Mouse (Mus musculus) brain, embryonic 18.5 days (tissue): Measurements from ENCODE around the gene Auts2.
"Not testable (repeated sequence)": the region's sequence is repeated elsewhere in the genome, so short reads cannot be mapped to it uniquely, and the experiment has no call there.

Experiments
- DNase-seq: peaks from one replicate; pipeline ENCODE4 v3.0.0-alpha.2; 2012; ENCODE audit warnings: low read depth, low spot score

Auts2 gene

GRCm38 (mm10) chr5:132543118-132544071 is at the start of gene Auts2:
Gene Auts2, minus strand, starts transcription at chr5:132543344.
- DNase-seq = peak; percentile 92

GRCm38 (mm10) chr5:132591721-132592695 is 48.9 kb upstream of the Auts2 start:
- DNase-seq = no peak

- no peak for DNase-seq
Observed at GRCm38 (mm10) chr5:132579774-132580173, 36.6 kb upstream of the Auts2 start.

GRCm38 (mm10) chr5:132560771-132561170 is 17.6 kb upstream of the Auts2 start:
- not testable (repeated sequence) for DNase-seq

- no peak for DNase-seq
Observed at GRCm38 (mm10) chr5:132545761-132546160, 2.6 kb upstream of the Auts2 start.

GRCm38 (mm10) chr5:132544176-132544995 is 1.2 kb upstream of the Auts2 start:
- DNase-seq = no peak

- DNase-seq = no peak
Observed at GRCm38 (mm10) chr5:132542381-132543020, 643 bp downstream of the Auts2 start.

- DNase-seq = no peak
Observed at GRCm38 (mm10) chr5:132541951-132542350, 1.2 kb downstream of the Auts2 start.

- DNase-seq = no peak
Observed at GRCm38 (mm10) chr5:132541371-132541931, 1.7 kb downstream of the Auts2 start.

GRCm38 (mm10) chr5:132540841-132541311 is 2.3 kb downstream of the Auts2 start:
- DNase-seq = no peak

- no peak for DNase-seq
Observed at GRCm38 (mm10) chr5:132537475-132537874, 5.7 kb downstream of the Auts2 start.

- no peak for DNase-seq
Observed at GRCm38 (mm10) chr5:132526395-132526794, 16.7 kb downstream of the Auts2 start.

- DNase-seq = no peak
Observed at GRCm38 (mm10) chr5:132521358-132521873, 21.7 kb downstream of the Auts2 start.

- no peak for DNase-seq
Observed at GRCm38 (mm10) chr5:132517879-132518278, 25.3 kb downstream of the Auts2 start.

- DNase-seq = no peak
Observed at GRCm38 (mm10) chr5:132514521-132514920, 28.6 kb downstream of the Auts2 start.

- DNase-seq = no peak
Observed at GRCm38 (mm10) chr5:132513206-132513605, 29.9 kb downstream of the Auts2 start.

GRCm38 (mm10) chr5:132509464-132509885 is 33.7 kb downstream of the Auts2 start:
- no peak for DNase-seq

GRCm38 (mm10) chr5:132504893-132505292 is 38.3 kb downstream of the Auts2 start:
- DNase-seq = no peak

- DNase-seq = no peak
Observed at GRCm38 (mm10) chr5:132503431-132503830, 39.7 kb downstream of the Auts2 start.

GRCm38 (mm10) chr5:132502036-132502435 is 41.1 kb downstream of the Auts2 start:
- DNase-seq = no peak
